Mouse (Mus musculus) liver, embryonic 12.5 days (tissue): ENCODE results near the gene Pigu. TPM values are rescaled to one million over a fixed set of nuclear protein-coding genes. Genes with fewer than 3 reads are reported as not detected.

Source experiments
- ATAC-seq: fragments of 200-750 bp; cut with Nextera tagmentation; 2 replicates; pipeline ENCODE4 v1.8.0; 2017; ENCODE audit warnings: moderate number of reproducible peaks, mild to moderate bottlenecking, moderate library complexity
- H3K27ac ChIP-seq: fragments of 300-500 bp; sonication (generic); 2 replicates; pipeline ENCODE4 v1.5.1; 2016; ENCODE audit warnings: mild to moderate bottlenecking
- H3K27me3 ChIP-seq: fragments of 300-500 bp; sonication (generic); replicated peaks from 2 replicates; pipeline ENCODE4 v1.6.1; 2016; ENCODE audit warnings: mild to moderate bottlenecking, moderate library complexity
- H3K36me3 ChIP-seq: fragments of 300-500 bp; sonication (generic); 2 replicates; pipeline ENCODE4 v1.6.1; 2016; ENCODE audit warnings: mild to moderate bottlenecking, moderate library complexity
- H3K4me1 ChIP-seq: fragments of 300-500 bp; sonication (generic); 2 replicates; pipeline ENCODE4 v1.6.1; 2016
- H3K4me2 ChIP-seq: fragments of 300-500 bp; sonication (generic); 2 replicates; pipeline ENCODE4 v1.6.1; 2016; ENCODE audit warnings: mild to moderate bottlenecking, moderate library complexity
- H3K4me3 ChIP-seq: fragments of 300-500 bp; sonication (generic); 2 replicates; pipeline ENCODE4 v1.5.1; 2016; ENCODE audit warnings: mild to moderate bottlenecking, moderate library complexity
- H3K9ac ChIP-seq: fragments of 300-500 bp; sonication (generic); 2 replicates; pipeline ENCODE4 v1.6.1; 2016; ENCODE audit warnings: mild to moderate bottlenecking, moderate library complexity
- H3K9me3 ChIP-seq: fragments of 300-500 bp; sonication (generic); replicated peaks from 2 replicates; pipeline ENCODE4 v1.6.1; 2016; ENCODE audit warnings: mild to moderate bottlenecking, moderate library complexity
- WGBS: fragments of 180-500 bp; shearing (Covaris S2); methylation state at CpG from one replicate; pipeline ENCODE4 v1.1.7; 2016; ENCODE audit not compliant: insufficient replicate concordance; 5-methylcytosine and 5-hydroxymethylcytosine counted together
- polyA plus RNA-seq: library from polyadenylated mRNA; unstranded; fragments of >200 nt; fragmentation: Nextera tagmentation; extraction: Ambion mirVana; gene quantifications from 2 replicates; pipeline ENCODE4 v1.2.1, GENCODE M21; 2016

Pigu gene
- polyA plus RNA-seq, 1 experiment from 2014 or later, result 29.0 TPM

GRCm38 (mm10) chr2:155280116-155280515 is 77.1 kb downstream of the Pigu start:
- Histone ChIP-seq H3K27ac (no peak overlapping the region), H3K9ac (no peak overlapping the region), H3K4me1 (peaks cover 8% of the 10 kb centered on the region), H3K9me3 (no peaks in the 10 kb centered on the region), H3K4me3 (no peak overlapping the region), H3K27me3 (0 out of 2 replicates have a peak, but pooled peaks cover 3% of the 10 kb centered on the region), H3K4me2 (no peak overlapping the region), H3K36me3 (peaks cover 31% of the 10 kb centered on the region)
- no peak for ATAC-seq
- 69% methylated on average over 2 of the region's 2 CpGs for WGBS

- H3K9me3 ChIP-seq, result no peaks in the 10 kb centered on the region
- H3K27me3 ChIP-seq, result 0 out of 2 replicates have a peak, but pooled peaks cover 3% of the 10 kb centered on the region
- H3K36me3 ChIP-seq, result peaks cover 23% of the 10 kb centered on the region
- no peak overlapping the region for H3K4me2 ChIP-seq
- no peak overlapping the region for H3K4me3 ChIP-seq
- H3K27ac ChIP-seq, result no peak overlapping the region
- peaks cover 8% of the 10 kb centered on the region for H3K4me1 ChIP-seq
- WGBS, result 68% methylated on average over 4 of the region's 4 CpGs
- no peak overlapping the region for H3K9ac ChIP-seq
- ATAC-seq, result no peak
Observed at GRCm38 (mm10) chr2:155279163-155279562, 78.1 kb downstream of the Pigu start.

- no peak for ATAC-seq
- peaks cover 17% of the 10 kb centered on the region for H3K36me3 ChIP-seq
- no peak overlapping the region for H3K27ac ChIP-seq
- H3K9me3 ChIP-seq, result no peaks in the 10 kb centered on the region
- no peak overlapping the region for H3K4me2 ChIP-seq
- 86% methylated on average over 7 of the region's 7 CpGs for WGBS
- 0 out of 2 replicates have a peak, but pooled peaks cover 3% of the 10 kb centered on the region for H3K27me3 ChIP-seq
- H3K4me1 ChIP-seq, result peaks cover 8% of the 10 kb centered on the region
- no peak overlapping the region for H3K9ac ChIP-seq
- H3K4me3 ChIP-seq, result no peak overlapping the region
Observed at GRCm38 (mm10) chr2:155278361-155278760, 78.9 kb downstream of the Pigu start.

- peak overlapping the region; percentile 93 for H3K4me2 ChIP-seq
- ATAC-seq, result no peak
Observed at GRCm38 (mm10) chr2:155277721-155278120, 79.5 kb downstream of the Pigu start.

GRCm38 (mm10) chr2:155276621-155277175 is 80.5 kb downstream of the Pigu start:
- Histone ChIP-seq H3K4me1 (peaks cover 8% of the 10 kb centered on the region), H3K4me2 (peak overlapping the region; percentile 93), H3K9ac (peak overlapping the region; percentile 82), H3K27me3 (0 out of 2 replicates have a peak, but pooled peaks cover 3% of the 10 kb centered on the region), H3K4me3 (peak overlapping the region; percentile 83), H3K27ac (peak overlapping the region; percentile 70), H3K36me3 (peaks cover 7% of the 10 kb centered on the region), H3K9me3 (no peaks in the 10 kb centered on the region)
- under 1% methylated on average over 41 of the region's 49 CpGs for WGBS
- ATAC-seq, result peak; percentile 88

More at GRCm38 (mm10) chr2:155277721-155278120, 79.5 kb downstream of the Pigu start:
- H3K36me3 ChIP-seq, result peaks cover 11% of the 10 kb centered on the region
- peaks cover 8% of the 10 kb centered on the region for H3K4me1 ChIP-seq
- no peak overlapping the region for H3K4me3 ChIP-seq
- 0 out of 2 replicates have a peak, but pooled peaks cover 3% of the 10 kb centered on the region for H3K27me3 ChIP-seq
- H3K27ac ChIP-seq, result no peak overlapping the region
- no peak overlapping the region for H3K9ac ChIP-seq
- H3K9me3 ChIP-seq, result no peaks in the 10 kb centered on the region
- 74% methylated on average over 2 of the region's 2 CpGs for WGBS

GRCm38 (mm10) chr2:155276195-155276594 is 81.0 kb downstream of the Pigu start, which contains the start of gene Map1lc3a:
Map1lc3a (plus strand) TSS chr2:155276297.
- Histone ChIP-seq H3K27me3 (0 out of 2 replicates have a peak, but pooled peaks cover 3% of the 10 kb centered on the region), H3K4me3 (peak within 1 kb of the TSS; percentile 83), H3K4me1 (peaks cover 8% of the 10 kb centered on the region), H3K4me2 (peak within 1 kb of the TSS; percentile 93), H3K9me3 (no peaks in the 10 kb centered on the region), H3K9ac (peak within 1 kb of the TSS; percentile 82), H3K27ac (peak within 1 kb of the TSS; percentile 70), H3K36me3 (peaks cover 6% of the 10 kb centered on the region)
- WGBS, result 1% methylated on average over 47 of the region's 47 CpGs
- ATAC-seq, result peak; percentile 85

- no peak for ATAC-seq
- no peak overlapping the region for H3K27ac ChIP-seq
- 0 out of 2 replicates have a peak, but pooled peaks cover 3% of the 10 kb centered on the region for H3K27me3 ChIP-seq
- 70% methylated on average over 8 of the region's 8 CpGs for WGBS
- H3K36me3 ChIP-seq, result peaks cover 6% of the 10 kb centered on the region
- no peak overlapping the region for H3K4me3 ChIP-seq
- peaks cover 8% of the 10 kb centered on the region for H3K4me1 ChIP-seq
- H3K9me3 ChIP-seq, result no peaks in the 10 kb centered on the region
- no peak overlapping the region for H3K4me2 ChIP-seq
- H3K9ac ChIP-seq, result no peak overlapping the region
Observed at GRCm38 (mm10) chr2:155273603-155274002, 83.6 kb downstream of the Pigu start.

GRCm38 (mm10) chr2:155272396-155273170 is 84.6 kb downstream of the Pigu start:
- H3K27me3 ChIP-seq, result 0 out of 2 replicates have a peak, but pooled peaks cover 3% of the 10 kb centered on the region
- H3K4me2 ChIP-seq, result no peak overlapping the region
- H3K4me3 ChIP-seq, result no peak overlapping the region
- no peaks in the 10 kb centered on the region for H3K36me3 ChIP-seq
- H3K4me1 ChIP-seq, result peaks cover 8% of the 10 kb centered on the region
- no peak overlapping the region for H3K9ac ChIP-seq
- H3K9me3 ChIP-seq, result no peaks in the 10 kb centered on the region
- no peak overlapping the region for H3K27ac ChIP-seq
- no peak for ATAC-seq
- 66% methylated on average over 10 of the region's 10 CpGs for WGBS

- no peak overlapping the region for H3K4me3 ChIP-seq
- H3K9ac ChIP-seq, result no peak overlapping the region
- 73% methylated on average over 6 of the region's 6 CpGs for WGBS
- H3K27ac ChIP-seq, result no peak overlapping the region
- peaks cover 2% of the 10 kb centered on the region for H3K4me1 ChIP-seq
- H3K4me2 ChIP-seq, result no peak overlapping the region
- H3K27me3 ChIP-seq, result 0 out of 2 replicates have a peak, but pooled peaks cover 3% of the 10 kb centered on the region
- no peaks in the 10 kb centered on the region for H3K9me3 ChIP-seq
- H3K36me3 ChIP-seq, result no peaks in the 10 kb centered on the region
- no peak for ATAC-seq
Observed at GRCm38 (mm10) chr2:155271957-155272356, 85.3 kb downstream of the Pigu start.

GRCm38 (mm10) chr2:155266896-155267295 is 90.3 kb downstream of the Pigu start:
- H3K36me3 ChIP-seq, result no peaks in the 10 kb centered on the region
- H3K4me3 ChIP-seq, result no peak overlapping the region
- no peak overlapping the region for H3K9ac ChIP-seq
- H3K27ac ChIP-seq, result no peak overlapping the region
- 67% methylated on average over 5 of the region's 5 CpGs for whole genome bisulfite sequencing
- no peaks in the 10 kb centered on the region for H3K4me1 ChIP-seq
- H3K27me3 ChIP-seq, result no peaks in the 10 kb centered on the region
- ATAC-seq, result no peak
- H3K9me3 ChIP-seq, result no peaks in the 10 kb centered on the region
- H3K4me2 ChIP-seq, result no peak overlapping the region

- no peak overlapping the region for H3K4me2 ChIP-seq
- no peaks in the 10 kb centered on the region for H3K9me3 ChIP-seq
- H3K36me3 ChIP-seq, result no peaks in the 10 kb centered on the region
- no peak overlapping the region for H3K9ac ChIP-seq
- no peak for ATAC-seq
- no peak overlapping the region for H3K27ac ChIP-seq
- 67% methylated on average over 6 of the region's 6 CpGs for WGBS
- H3K4me3 ChIP-seq, result no peak overlapping the region
- H3K27me3 ChIP-seq, result no peaks in the 10 kb centered on the region
- no peaks in the 10 kb centered on the region for H3K4me1 ChIP-seq
Observed at GRCm38 (mm10) chr2:155265526-155265925, 91.7 kb downstream of the Pigu start.

- 77% methylated on average over 5 of the region's 5 CpGs for WGBS
- H3K36me3 ChIP-seq, result peaks cover 69% of the 10 kb centered on the region
- ATAC-seq, result no peak
Observed at GRCm38 (mm10) chr2:155249588-155249987, 107.6 kb downstream of the Pigu start.

More at GRCm38 (mm10) chr2:155249588-155249987, 107.6 kb downstream of the Pigu start:
- Histone ChIP-seq H3K9me3 (no peaks in the 10 kb centered on the region), H3K9ac (no peak overlapping the region), H3K4me3 (no peak overlapping the region), H3K27ac (no peak overlapping the region), H3K4me2 (no peak overlapping the region), H3K4me1 (no peaks in the 10 kb centered on the region), H3K27me3 (no peaks in the 10 kb centered on the region)
